Comparison of ENCODE assay signal across 8 mouse cellular contexts in genomic region chr12:101912626-101913490, GRCm38 (mm10). TPM values are rescaled to one million over a fixed set of nuclear protein-coding genes. Genes with fewer than 3 reads are reported as not detected.
A peak's percentile ranks its signal among the peaks of the same experiment; 100 is the strongest.
DNase-seq lines count a peak whose midpoint lies in the region; ATAC-seq and TF ChIP-seq lines count a peak whose summit lies in the region.

Gene Trip11 (minus strand): TSS chr12:101913267.

- H3K27me3 ChIP-seq in embryonic facial prominence, embryonic 12.5 days, result no peaks in the 10 kb centered on the region
- no peaks in the 10 kb centered on the region for H3K27me3 ChIP-seq in heart, adult 2 months (ENCODE audit: control insufficient read depth, insufficient read depth, low read length)
- H3K27me3 ChIP-seq in kidney, adult 2 months (replicated peaks; ENCODE audit: control insufficient read depth, insufficient read depth, low read length), result no peaks in the 10 kb centered on the region
- no peaks in the 10 kb centered on the region for H3K27me3 ChIP-seq in limb, embryonic 11.5 days (ENCODE audit: control insufficient read depth, insufficient read depth, low read length)
- no peaks in the 10 kb centered on the region for H3K27me3 ChIP-seq in midbrain, embryonic 13.5 days
- H3K27me3 ChIP-seq in small intestine, adult 2 months (ENCODE audit: control insufficient read depth, insufficient read depth, low read length), result no peaks in the 10 kb centered on the region

- H3K4me1 ChIP-seq in embryonic facial prominence, embryonic 12.5 days, result peaks cover 9% of the 10 kb centered on the region
- H3K4me1 ChIP-seq in heart, adult 2 months (ENCODE audit: control insufficient read depth, insufficient read depth, low read length), result peaks cover 7% of the 10 kb centered on the region
- no peaks in the 10 kb centered on the region; the same call in 1 of the 2 replicates for H3K4me1 ChIP-seq in kidney, adult 2 months (ENCODE audit: control insufficient read depth, insufficient read depth, low read length)
- no peaks in the 10 kb centered on the region for H3K4me1 ChIP-seq in limb, embryonic 11.5 days (ENCODE audit: control insufficient read depth, insufficient read depth, low read length)
- peaks cover 27% of the 10 kb centered on the region for H3K4me1 ChIP-seq in midbrain, embryonic 13.5 days (replicated peaks)
- peaks cover 4% of the 10 kb centered on the region; the same call in 1 of the 2 replicates for H3K4me1 ChIP-seq in small intestine, adult 2 months (ENCODE audit: control insufficient read depth, insufficient read depth, insufficient read length, low read length)

- TF ChIP-seq CTCF in heart, adult 2 months (IDR thresholded peaks at IDR 0.05), result no peak
- no peak for TF ChIP-seq CTCF in kidney, adult 2 months (conservative IDR thresholded peaks at IDR 0.05; ENCODE audit: insufficient read depth, insufficient read length, low read depth, low read length)
- no peak for TF ChIP-seq CTCF in small intestine, adult 2 months (IDR thresholded peaks at IDR 0.05; ENCODE audit: extremely low read depth, insufficient read length, insufficient replicate concordance, low read depth, low read length)

- peak within 1 kb of the TSS; percentile 88 for H3K27ac ChIP-seq in embryonic facial prominence, embryonic 12.5 days
- peak within 1 kb of the TSS; percentile 98 for H3K27ac ChIP-seq in heart, adult 2 months
- H3K27ac ChIP-seq in kidney, adult 2 months (ENCODE audit: insufficient read depth, low read depth, low read length), result peak within 1 kb of the TSS; percentile 90
- H3K27ac ChIP-seq in limb, embryonic 11.5 days (replicated peaks; ENCODE audit: low read depth, low read length), result peak within 1 kb of the TSS; percentile 73
- peak within 1 kb of the TSS; percentile 80 for H3K27ac ChIP-seq in midbrain, embryonic 13.5 days
- H3K27ac ChIP-seq in small intestine, adult 2 months (ENCODE audit: insufficient read depth, low read depth, low read length), result peak within 1 kb of the TSS; percentile 79

- peak; percentile 93 for ATAC-seq in embryonic facial prominence, embryonic 12.5 days (ENCODE audit: insufficient number of reproducible peaks, insufficient read depth, low FRiP score, low TSS enrichment)
- peak; percentile 91 for ATAC-seq in limb, embryonic 11.5 days (ENCODE audit: insufficient number of reproducible peaks, low FRiP score, low TSS enrichment, low read depth)
- ATAC-seq in midbrain, embryonic 13.5 days, result peak; percentile 97

- peaks cover 15% of the 10 kb centered on the region for H3K36me3 ChIP-seq in embryonic facial prominence, embryonic 12.5 days
- peaks cover 17% of the 10 kb centered on the region for H3K36me3 ChIP-seq in heart, adult 2 months (ENCODE audit: control insufficient read depth, insufficient read depth, low read length)
- no peaks in the 10 kb centered on the region for H3K36me3 ChIP-seq in kidney, adult 2 months (ENCODE audit: control insufficient read depth, insufficient read depth, low read length)
- H3K36me3 ChIP-seq in limb, embryonic 11.5 days (ENCODE audit: control insufficient read depth, insufficient read depth, low read length), result peaks cover 5% of the 10 kb centered on the region
- peaks cover 14% of the 10 kb centered on the region for H3K36me3 ChIP-seq in midbrain, embryonic 13.5 days
- peaks cover 10% of the 10 kb centered on the region for H3K36me3 ChIP-seq in small intestine, adult 2 months (ENCODE audit: control insufficient read depth, insufficient read depth, low read length)

- 0 out of 2 replicates have a peak, but pooled peaks have one; percentile 36 for TF ChIP-seq EP300 in heart, adult 2 months (IDR thresholded peaks at IDR 0.05; ENCODE audit: insufficient read depth, low read depth, low read length)

- H3K4me2 ChIP-seq in embryonic facial prominence, embryonic 12.5 days (replicated peaks), result peak within 1 kb of the TSS; percentile 64
- peak within 1 kb of the TSS; percentile 82 for H3K4me2 ChIP-seq in limb, embryonic 11.5 days (ENCODE audit: low read depth, severe bottlenecking)
- H3K4me2 ChIP-seq in midbrain, embryonic 13.5 days (replicated peaks), result peak within 1 kb of the TSS; percentile 79

- H3K79me2 ChIP-seq in heart, adult 2 months (replicated peaks; ENCODE audit: control insufficient read depth, insufficient read depth, low read length), result peaks cover 2% of the 10 kb centered on the region

- DNase-seq in 3T3-L1 (ENCODE audit: low read depth, low spot score), result peak; percentile 82
- DNase-seq in adrenal gland, postnatal 36 days, result peak; percentile 94
- peak; percentile 92 to 93 for DNase-seq in heart, adult 2 months
- DNase-seq in kidney, adult 2 months, result peak; percentile 95
- DNase-seq in limb, embryonic 11.5 days (ENCODE audit: low spot score), result peak; percentile 88

- peak within 1 kb of the TSS; percentile 87 for H3K4me3 ChIP-seq in embryonic facial prominence, embryonic 12.5 days
- H3K4me3 ChIP-seq in heart, adult 2 months, result peak within 1 kb of the TSS; percentile 82
- H3K4me3 ChIP-seq in kidney, adult 2 months (ENCODE audit: insufficient read depth, low read depth, low read length), result peak within 1 kb of the TSS; percentile 96
- H3K4me3 ChIP-seq in limb, embryonic 11.5 days (ENCODE audit: low read depth, low read length), result peak within 1 kb of the TSS; percentile 80
- H3K4me3 ChIP-seq in midbrain, embryonic 13.5 days (replicated peaks), result peak within 1 kb of the TSS; percentile 96
- peak within 1 kb of the TSS; percentile 92 for H3K4me3 ChIP-seq in small intestine, adult 2 months (ENCODE audit: low read depth, low read length)

- intact Hi-C loops in heart, adult 2 months (cut with DNase I), result loop anchor here (2.0 to 5.0 kb wide), 2 partner anchors 46 to 831 kb away; partner anchors contain the start of genes Atxn3 and Ppp4r3a

- peak; percentile 89 for TF ChIP-seq POLR2A in heart, adult 2 months (IDR thresholded peaks at IDR 0.05; ENCODE audit: insufficient read depth, low read depth, low read length)
- peak; percentile 72 for TF ChIP-seq POLR2A in kidney, adult 2 months (IDR thresholded peaks at IDR 0.05; ENCODE audit: low read depth, low read length)
- peak; percentile 96 for TF ChIP-seq POLR2A in small intestine, adult 2 months (IDR thresholded peaks at IDR 0.05; ENCODE audit: low read depth, low read length)

- peak within 1 kb of the TSS; percentile 85 for H3K9ac ChIP-seq in embryonic facial prominence, embryonic 12.5 days
- peak within 1 kb of the TSS; percentile 86 for H3K9ac ChIP-seq in heart, adult 2 months (ENCODE audit: low read depth, low read length)
- H3K9ac ChIP-seq in limb, embryonic 11.5 days (ENCODE audit: low read length), result peak within 1 kb of the TSS; percentile 90
- H3K9ac ChIP-seq in midbrain, embryonic 13.5 days (replicated peaks), result peak within 1 kb of the TSS; percentile 90

- peaks cover 3% of the 10 kb centered on the region; the same call in 1 of the 2 replicates for H3K9me3 ChIP-seq in embryonic facial prominence, embryonic 12.5 days
- H3K9me3 ChIP-seq in limb, embryonic 11.5 days (ENCODE audit: control insufficient read depth, low read length), result no peaks in the 10 kb centered on the region
- H3K9me3 ChIP-seq in midbrain, embryonic 13.5 days, result no peaks in the 10 kb centered on the region

- WGBS in embryonic facial prominence, embryonic 12.5 days, result under 1% methylated on average over 69 of the region's 69 CpGs
- under 1% methylated on average over 69 of the region's 69 CpGs for WGBS in heart, adult 2 months
- WGBS in kidney, adult 2 months, result under 1% methylated on average over 69 of the region's 69 CpGs
- under 1% methylated on average over 69 of the region's 69 CpGs for WGBS in limb, embryonic 11.5 days
- WGBS in midbrain, embryonic 13.5 days, result under 1% methylated on average over 69 of the region's 69 CpGs
- under 1% methylated on average over 69 of the region's 69 CpGs for WGBS in small intestine, adult 2 months

RNA-seq across cellular contexts. Expression of gene Trip11, which starts in this region (rescaled TPM):
- 10 to 100 TPM; 36.9 to 39.9 TPM for total RNA-seq in adrenal gland, postnatal 36 days (2021)
- 26.6 and 28.5 TPM in 2 replicates for polyA plus RNA-seq in embryonic facial prominence, embryonic 12.5 days (2016; fragmentation: Nextera tagmentation; extraction: Ambion mirVana)
- 10 to 100 TPM; 36.6 to 40.0 TPM for total RNA-seq in heart, adult 2 months (2021)
- polyA plus RNA-seq in heart, adult 2 months (2012; rRNA removed), result 4.7 and 9.5 TPM in 2 replicates
- 4.0 and 4.2 TPM in 2 replicates for polyA plus RNA-seq in kidney, adult 2 months (2012; rRNA removed)
- polyA plus RNA-seq in limb, embryonic 11.5 days (2014; fragmentation: Nextera tagmentation; extraction: Ambion mirVana), result 13.8 and 14.2 TPM in 2 replicates
- 24.2 and 26.4 TPM in 2 replicates for polyA plus RNA-seq in midbrain, embryonic 13.5 days (2015; fragmentation: Nextera tagmentation; extraction: Ambion mirVana)
- 2.1 and 2.3 TPM in 2 replicates for polyA plus RNA-seq in small intestine, adult 2 months (2012; rRNA removed)

Comparison
In these comparisons a context has a peak if more than half of its experiments do, and no peak if none do; other contexts are left out.
1. Peak in every context shown above with its lines: DNase-seq, ATAC-seq, H3K4me3 ChIP-seq and H3K27ac ChIP-seq.